Mouse (Mus musculus) heart, adult 2 months (tissue): ENCODE results near the gene Zfp523.

Source experiments
- CTCF ChIP-seq: fragments of 200-600 bp; IDR thresholded peaks from 2 replicates; pipeline ENCODE4 v1.8.1; 2022; ENCODE audit warnings: antibody characterized with exemption, mild to moderate bottlenecking, moderate library complexity
- POLR2A ChIP-seq: fragments of 200-500 bp; IDR thresholded peaks from 2 replicates; pipeline ENCODE4 v1.6.1; 2011; ENCODE audit warnings: mild to moderate bottlenecking, low read depth, low read length, control low read depth; ENCODE audit not compliant: insufficient read depth

DNA sequence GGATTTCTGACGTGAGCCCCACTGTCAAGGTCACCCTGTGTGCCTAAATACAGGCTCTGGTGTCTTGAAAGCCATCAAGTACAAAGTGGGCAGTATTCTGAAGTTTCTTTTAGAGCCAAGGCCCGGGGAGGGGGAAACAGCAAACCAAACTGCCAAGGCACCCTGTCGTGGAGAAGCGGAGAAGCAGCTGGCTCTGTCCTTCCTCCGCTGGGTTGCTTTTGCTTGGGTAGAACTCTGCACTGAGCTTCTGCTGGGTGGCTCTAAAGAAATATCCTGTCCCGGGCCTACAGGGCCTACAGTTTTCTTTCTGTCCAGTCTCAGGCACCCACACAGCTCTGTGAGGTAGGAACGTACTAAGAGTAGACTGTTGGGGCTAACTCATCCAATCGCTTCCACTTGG is 30.2 kb downstream of the Zfp523 start:
- TF ChIP-seq POLR2A (no peak), CTCF (no peak)
